Mouse (Mus musculus): Measurements from ENCODE around the gene Setd3.

Setd3 gene

DNA sequence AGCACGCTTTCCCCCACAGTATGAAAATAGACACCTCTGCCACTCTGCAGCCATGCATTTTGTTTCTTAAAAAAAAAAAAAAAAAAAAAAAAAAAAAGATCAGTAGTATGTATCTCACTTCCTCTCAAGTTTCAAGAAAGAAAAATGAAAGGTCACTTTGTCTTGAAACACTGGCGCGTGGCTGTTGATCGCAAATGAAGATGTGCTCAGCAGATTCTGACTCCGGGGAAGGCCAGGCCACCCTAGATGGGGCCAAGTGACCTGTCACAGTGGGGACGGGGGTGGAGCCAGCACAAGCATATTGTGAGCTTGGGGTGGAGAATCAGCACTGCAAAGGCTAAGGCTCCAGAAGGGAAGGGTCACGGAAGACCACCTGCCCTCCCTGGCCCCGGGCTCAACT lies 24.8 kb upstream of the Setd3 start:
- DNase-seq (ENCODE audit: low read depth) = no peak

DNA sequence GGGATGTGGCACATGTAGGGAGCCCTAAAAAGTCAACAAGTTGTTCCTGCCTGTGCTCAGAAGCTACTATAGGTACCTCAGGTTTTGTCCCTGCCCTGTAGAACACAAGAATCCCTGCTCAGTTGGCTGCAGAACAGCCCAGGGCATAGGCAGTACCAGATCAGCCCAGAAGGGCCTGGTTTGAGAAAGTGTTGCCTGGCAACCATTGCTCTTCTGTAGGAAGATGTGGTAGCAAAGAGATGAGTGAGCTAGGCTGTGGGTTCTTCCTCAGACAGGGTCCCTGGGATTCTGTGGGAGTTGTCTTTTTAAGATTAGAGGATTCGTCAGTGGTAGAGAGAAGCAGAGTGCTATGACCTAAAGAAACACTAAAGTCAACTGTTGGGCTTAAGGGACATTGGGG lies 21.0 kb upstream of the Setd3 start:
- DNase-seq (ENCODE audit: low read depth) = no peak

DNA sequence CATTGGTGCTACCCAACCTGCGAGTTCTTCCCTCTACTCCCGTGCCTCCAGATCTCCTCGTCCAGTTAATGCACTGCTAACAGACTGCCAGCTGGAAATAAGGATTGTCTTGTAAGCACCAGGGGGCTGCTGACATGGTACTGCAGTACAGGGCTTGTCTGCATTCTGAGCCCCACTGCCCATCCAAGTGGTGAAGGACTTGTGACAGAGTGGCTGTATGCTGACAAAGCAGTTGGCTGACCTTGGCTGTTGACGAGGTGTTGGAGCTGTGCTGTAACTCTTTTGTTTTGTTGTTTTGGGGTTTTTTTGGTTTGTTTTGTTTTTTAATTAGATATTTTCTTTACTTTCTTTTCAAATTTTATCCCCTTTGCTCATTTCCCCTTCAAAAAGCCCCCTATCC lies 19.3 kb upstream of the Setd3 start:
- DNase-seq (ENCODE audit: low read depth) = no peak

DNA sequence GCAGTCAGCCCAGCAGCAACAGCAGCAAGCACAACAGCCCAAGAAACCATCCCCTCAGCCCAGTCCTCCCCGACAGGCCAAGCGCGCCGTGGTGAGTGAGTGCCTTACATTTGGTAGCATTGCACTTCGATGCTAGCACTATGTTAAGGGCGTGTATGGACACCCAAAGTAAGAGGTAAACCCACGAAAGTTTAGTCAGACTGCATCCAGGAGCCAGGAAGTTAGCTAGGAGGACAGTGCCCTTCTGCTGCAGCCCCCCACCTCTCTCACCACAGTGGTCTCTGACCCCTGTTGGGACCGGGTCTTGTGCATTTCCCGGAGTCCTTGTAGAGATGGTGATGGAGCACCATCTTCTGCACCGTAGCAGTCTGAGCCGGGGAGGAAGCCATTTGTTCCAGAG lies 16.6 kb upstream of the Setd3 start:
- no peak for DNase-seq (ENCODE audit: low read depth)

DNA sequence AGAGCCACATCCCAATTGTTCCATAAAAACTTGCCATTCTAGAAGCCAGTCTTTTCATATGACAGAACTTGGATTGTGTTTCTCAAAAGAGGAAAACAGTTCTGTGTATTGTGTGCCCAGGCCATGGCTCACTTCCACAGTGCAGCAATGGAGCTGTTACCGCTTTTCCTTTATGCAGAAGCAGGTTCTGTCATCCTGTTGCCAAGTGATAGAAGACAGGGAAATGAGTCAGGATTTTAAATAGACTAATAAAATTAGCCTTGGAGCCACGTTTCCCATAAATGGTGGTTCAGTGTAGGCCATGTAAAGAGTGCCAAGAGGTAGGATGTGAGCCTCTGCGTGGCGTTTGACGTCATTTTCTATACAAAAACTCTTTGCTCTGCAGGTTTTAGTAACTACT lies 14.8 kb upstream of the Setd3 start:
- no peak for DNase-seq (ENCODE audit: low read depth)

DNA sequence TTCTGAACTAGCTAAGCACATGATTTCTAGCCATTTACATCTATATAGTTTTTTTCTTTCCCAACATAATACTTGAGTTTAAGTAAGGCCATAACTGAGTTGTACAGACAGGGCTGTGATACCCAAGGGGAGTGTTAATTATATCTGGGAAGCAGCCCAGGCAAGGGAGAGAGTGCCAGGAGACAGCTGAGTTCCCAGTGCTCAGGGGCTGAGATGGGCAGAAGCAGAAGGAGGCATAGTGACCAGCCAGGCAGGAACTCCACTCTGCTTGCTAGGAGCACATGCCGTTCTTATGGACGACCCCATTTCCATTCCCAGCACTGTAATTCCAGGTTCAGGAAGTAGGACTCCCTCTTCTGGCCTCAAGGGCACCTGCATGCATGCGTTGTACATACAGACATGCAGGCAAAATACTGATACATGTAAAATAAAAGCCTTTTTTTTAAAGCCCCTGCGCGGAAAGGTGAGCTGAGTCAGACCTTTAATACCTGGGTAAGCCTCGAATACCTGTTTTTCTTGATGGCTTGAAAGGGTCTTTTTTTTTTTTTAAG lies 8.5 kb upstream of the Setd3 start:
- no peak for DNase-seq (ENCODE audit: low read depth)

DNA sequence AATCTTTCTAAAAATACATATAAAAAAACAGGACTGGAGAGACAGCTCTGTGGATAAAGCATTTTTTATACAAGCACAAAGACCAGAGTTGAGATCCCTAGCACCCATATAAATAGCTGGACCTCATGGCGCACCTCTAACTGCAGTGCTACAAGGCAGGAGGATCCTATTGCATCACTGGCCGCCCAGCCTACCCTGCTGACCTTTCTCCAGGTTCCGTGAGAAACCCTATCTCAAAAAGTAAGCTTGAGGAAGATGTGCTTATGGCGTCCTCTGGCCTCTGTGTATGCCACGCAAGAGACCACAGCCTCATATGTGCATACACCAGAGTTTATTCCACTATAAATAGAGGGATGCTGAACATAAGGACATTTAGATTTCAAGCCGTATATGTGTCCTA lies 2.6 kb upstream of the Setd3 start:
- no peak for DNase-seq (ENCODE audit: low read depth)

DNA sequence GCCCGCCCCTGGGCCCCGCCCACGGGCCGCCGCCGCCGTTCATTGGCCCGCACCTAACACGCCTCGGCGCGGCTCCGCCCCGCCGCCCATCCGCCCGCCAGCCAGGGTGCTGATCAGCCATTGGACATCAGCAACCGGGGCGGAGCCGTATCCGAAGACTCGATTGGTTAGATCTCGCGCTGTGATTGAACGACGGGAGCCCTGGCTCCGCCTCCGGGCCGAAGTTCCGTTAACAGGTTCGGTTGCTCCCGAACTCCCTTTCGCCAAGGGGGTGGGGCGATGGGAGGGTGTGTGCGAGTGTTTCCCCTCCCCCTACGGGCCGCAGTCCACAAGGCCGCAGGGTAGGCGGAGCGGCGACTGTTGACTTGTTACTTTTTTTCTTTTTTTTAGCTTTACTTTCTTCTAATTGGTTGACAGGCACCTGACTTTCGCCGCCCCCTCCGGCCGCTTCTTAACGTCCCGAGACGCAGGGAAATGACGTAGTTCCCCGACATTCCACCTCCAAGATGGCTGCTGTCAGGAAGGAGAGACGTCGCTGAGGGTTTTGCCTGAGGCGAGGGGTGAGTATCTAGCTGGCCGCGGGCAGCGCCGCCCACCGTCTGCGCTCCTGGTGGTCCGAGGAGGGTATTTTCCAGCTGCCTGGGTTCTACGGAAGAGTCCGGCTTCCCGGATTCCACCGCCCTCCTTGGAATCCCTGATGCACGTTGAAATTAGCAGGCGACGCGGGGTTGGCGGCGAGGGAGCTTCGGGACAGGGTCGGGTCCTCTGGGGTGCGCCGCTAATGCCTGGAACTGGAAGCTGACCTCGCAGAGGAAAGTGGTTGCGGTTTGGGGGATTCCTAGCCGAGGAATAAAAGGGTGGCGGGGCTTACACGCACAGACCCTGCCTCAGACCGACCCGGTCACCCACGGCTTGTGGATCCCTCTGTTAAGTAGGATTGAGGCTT lies 480 bp upstream of the Setd3 start, which contains the start of gene Ccnk:
Gene Ccnk, plus strand, starts transcription at position 259 of the 946 bp plus-strand sequence.
- peak; percentile 99 for DNase-seq (ENCODE audit: low read depth)

DNA sequence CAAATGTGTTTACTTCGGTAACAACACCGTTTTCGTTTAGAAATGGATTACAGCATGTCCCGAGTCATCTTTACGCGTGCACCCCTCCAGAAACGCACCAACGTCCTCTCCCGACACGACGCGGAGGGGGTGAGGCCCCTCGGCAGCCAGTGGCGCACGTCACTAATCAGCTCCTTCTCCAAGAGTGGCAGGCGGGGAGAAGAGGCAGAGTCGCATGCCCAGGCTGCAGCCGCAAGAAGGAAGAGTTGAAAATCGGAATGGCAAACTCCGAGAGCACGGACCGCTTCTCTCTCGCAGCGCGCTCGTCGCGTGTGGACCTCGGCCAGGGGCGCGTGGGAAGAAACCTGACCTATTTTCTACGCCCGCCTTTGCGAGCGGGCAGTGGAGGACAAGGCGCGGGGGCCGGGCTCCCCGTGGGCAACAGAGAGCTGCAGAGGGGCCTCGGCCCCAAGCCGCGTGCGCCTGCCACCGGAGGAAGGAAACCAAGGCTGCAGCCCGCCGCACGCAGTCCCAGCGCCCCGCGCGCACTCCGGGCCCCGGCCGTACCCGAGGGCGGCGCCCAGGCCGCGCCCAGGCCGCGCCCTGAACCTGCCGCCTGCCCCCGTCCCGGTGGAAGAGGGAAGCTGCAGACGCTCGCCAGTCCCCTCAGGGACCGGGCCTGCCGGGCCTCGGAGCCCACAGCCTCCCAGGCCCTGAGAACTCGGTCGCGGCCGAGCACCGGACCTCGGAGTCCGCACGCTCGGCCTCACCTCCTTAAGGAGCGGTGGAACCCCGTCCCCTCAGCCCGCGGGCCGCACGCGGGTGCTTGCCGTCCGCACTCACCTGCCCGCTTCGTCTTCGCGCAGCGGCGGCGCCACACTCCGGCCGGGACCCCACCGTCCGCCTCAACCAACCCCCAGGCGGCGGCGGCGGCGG lies 526 bp downstream of the Setd3 start:
- DNase-seq (ENCODE audit: low read depth) = peak; percentile 46

DNA sequence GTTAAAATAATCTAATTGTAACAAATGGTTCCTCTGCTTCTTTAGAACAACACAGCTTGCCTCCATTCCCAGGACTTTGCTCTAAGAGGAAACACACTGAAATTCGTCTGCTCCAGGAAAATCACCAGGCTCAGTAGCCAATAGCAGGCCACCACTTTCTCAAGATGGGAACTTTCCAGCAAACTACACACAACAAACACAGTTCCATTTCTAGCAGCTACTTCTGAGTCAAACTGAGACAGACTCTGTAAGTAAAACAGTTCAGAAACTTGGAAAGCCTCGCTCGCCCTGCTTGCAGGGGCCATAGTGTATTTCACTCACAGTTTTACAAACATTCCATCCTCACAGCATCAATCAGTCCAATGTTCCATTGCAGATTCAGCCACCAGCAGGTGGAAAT lies 2.7 kb downstream of the Setd3 start:
- no peak for DNase-seq (ENCODE audit: low read depth)

DNA sequence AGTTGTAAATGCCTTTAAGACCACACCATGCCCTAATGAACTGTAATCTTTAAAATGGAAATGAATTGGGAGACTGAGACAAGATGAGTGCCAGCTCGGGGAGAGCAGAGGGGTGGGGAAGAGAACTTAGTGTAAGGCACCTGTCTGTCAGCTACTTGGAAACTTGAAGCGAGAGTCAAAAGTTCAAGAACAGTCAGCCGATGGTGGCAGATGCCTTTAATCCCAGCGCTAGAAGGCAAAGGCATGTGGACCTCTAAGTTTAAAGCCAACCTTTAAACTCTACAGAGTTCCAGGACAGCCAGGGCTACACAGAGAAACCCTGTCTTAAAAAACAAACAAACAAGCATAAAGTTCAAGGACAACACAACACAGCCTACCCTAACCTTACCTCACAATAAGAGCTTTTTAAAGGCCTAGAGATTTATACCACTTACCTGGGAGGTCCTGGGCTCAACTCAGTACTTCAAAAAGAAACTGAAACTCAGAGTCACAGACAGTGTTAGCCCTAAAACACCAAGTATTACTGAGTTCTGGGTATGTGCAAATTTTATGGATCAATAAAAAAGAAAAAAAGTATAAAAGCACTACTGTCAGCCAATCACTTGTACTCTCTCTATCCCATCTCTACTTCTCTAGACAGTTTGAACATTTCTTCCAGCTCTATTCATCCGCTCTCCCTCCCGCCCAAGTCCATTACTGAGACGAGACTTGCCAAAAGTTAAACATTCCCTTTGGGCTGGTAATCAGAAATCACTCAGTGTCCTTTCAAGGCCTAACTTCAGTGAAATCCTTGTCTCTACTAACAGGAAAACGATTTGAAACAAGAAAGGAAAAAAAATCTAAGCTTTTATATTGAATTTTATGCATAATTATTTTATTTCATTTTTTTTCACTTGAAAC lies 4.3 kb downstream of the Setd3 start:
- no peak for DNase-seq (ENCODE audit: low read depth)

DNA sequence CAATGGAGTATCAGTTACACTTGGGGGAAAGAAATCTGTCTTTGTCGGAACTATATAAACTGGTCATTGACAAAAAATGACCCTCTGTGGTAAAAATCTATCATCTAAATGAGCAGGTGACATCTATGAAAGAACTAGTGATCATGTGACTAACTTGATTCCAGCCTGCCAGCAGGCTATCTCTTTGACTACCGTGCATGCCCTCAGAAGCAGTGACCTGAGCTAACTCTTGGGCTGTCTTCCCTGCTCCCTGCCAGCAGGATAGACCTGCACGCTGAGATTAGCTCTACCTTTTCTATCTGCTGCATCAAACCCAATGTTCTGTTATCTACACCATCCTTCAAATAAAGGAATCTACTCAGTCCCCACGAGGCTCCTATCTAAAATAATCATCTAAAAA lies 6.5 kb downstream of the Setd3 start:
- no peak for DNase-seq (ENCODE audit: low read depth)

DNA sequence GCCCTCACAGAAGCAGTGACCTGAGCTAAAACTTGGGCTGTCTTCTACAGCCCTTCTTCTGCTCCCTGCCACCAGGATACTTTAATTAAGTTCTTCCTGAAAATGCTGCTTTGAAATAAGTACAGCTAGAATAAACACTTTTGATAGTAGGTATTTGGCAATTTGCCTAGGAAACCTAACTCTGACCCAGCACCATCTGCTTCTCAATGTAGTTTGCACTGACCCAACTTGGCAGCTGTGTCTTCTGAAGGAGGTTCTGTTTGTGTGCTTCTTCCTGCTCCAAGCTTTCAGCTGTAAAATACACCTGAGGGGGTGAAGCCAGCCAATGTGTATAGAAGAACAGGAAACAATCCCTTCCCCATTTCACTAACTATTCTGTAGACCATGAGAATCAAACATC lies 7.8 kb downstream of the Setd3 start:
- DNase-seq (ENCODE audit: low read depth) = peak; percentile 22

DNA sequence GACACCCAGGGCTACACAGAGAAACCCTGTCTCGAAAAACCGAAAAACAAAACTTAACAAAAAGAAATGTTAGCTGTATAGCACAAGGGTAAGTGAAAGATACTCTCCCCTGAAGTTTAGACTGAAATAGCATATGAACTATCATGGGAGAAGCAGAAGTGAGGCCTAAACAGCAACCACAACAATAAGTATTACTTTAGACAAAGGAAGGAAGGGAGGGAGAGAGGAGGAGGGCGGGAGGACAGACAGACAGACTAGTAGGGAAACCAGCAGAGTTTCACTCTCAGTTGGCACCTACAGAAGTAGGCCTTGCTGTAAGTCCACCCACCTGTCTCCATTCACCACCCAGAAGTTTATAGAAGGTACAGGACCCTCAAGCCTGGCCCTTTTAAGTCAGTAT lies 8.6 kb downstream of the Setd3 start:
- DNase-seq (ENCODE audit: low read depth) = peak; percentile 59

DNA sequence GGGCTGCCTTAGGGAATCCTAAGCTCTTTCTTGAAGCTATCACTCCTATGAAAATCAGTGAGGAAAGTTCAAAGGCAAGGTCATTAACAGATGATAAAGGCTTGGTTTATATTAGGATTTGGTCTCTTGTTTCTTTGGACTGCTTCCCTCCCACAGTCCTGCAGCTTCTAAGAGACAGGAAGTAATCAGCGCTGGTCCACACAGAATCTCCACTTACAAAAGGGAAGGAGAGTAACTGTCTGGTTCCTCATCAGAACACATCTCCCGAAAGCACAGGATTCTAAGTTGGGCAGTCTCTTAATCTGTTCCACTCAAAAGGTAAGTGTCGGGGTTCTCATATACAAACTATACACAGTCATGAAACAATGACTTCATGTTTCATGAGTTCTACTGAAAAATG lies 10.2 kb downstream of the Setd3 start:
- DNase-seq (ENCODE audit: low read depth) = no peak

DNA sequence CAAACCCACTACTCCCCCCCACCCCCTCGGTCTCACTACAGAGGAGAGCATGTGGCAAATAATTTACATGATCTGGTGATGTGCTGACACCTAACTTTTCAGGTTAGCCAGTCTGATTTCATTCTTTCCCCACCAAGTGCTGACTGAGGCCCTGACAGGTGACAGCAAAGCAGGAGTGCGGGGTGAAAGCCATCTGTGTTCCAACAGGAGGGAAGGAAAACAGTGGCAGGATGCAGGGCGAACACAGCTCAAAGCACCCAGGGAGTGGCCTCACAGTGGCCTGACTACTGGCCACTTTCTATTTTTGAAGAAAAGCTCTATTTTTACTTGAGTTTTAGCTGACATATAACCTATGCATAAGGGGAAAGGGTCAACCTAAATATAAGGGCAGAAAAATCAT lies 15.4 kb downstream of the Setd3 start:
- DNase-seq (ENCODE audit: low read depth) = no peak

DNA sequence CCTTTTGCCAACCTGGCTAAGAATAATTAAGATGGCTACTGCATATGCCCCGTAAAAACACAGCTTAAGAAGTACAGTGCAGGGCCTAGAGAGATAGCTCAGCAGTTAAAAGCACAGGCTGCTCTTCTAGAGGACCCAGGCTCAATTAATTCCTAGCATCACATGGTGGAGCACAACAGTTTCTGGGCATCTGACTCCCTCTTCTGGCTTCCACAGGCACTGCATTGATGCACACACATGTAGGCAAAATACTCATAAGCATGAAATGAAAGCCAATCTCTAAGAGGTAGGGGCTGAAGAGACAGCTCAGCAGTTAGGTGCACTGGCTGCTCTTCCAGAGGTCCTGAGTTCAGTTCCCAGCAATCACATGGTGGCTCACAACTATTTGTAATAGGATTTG lies 17.1 kb downstream of the Setd3 start:
- peak; percentile 51 for DNase-seq (ENCODE audit: low read depth)

DNA sequence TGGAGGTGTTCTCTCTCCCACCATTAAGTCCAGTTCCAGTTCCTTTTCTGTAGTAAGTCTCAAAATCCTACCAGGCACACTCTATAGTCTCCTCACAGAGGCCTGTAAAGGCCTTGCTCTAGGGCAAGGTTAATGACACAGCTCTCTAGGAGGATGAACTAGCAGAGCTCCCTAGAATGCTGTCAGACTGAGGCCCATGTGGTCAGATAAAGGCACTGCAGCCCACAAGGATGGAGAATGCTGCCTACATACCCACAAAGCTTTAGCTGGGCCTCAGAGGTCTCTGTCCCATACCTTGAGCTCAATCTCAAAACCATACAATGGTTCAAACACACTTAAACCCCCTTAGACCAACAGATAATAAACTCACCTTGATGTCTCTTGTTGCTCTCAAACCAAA lies 19.3 kb downstream of the Setd3 start:
- DNase-seq (ENCODE audit: low read depth) = no peak

DNA sequence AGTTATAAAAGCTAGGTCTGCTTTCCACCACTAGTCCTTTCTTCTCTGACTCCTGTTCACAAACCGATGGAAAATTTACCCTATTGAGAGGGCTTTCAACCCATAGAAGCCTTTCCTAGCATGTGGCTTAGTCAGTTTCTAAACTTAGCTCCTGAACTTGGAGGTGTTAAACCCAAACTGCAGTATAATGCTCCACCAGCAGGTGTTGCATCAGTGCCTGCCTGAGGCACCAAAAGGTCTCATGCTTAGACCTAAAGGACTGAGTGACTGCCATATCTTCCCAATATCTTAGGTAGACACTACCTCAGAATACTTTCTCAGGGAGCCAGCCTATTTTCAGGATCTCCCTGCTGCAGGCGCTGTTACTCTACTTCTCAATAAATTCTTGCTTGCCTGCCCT lies 26.4 kb downstream of the Setd3 start:
- no peak for DNase-seq (ENCODE audit: low read depth)

DNA sequence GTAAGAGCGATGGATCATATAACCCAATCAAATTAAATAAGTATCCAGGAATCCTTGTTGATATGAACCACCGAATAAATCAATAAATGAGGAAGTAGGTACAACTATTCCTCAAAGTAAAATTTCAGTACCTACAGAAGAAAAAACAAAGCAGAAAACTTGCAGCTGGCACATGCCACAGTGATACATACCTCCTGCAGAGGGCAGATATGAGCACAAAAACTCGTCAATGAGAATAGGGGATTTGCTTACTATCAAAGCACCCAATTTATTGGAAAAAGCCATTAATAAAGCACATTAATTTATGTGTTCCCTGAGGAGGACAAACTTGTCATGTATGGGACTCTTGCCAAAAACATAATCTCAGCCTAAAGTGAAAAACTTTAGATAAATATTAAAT lies 29.4 kb downstream of the Setd3 start:
- DNase-seq (ENCODE audit: low read depth) = no peak

DNA sequence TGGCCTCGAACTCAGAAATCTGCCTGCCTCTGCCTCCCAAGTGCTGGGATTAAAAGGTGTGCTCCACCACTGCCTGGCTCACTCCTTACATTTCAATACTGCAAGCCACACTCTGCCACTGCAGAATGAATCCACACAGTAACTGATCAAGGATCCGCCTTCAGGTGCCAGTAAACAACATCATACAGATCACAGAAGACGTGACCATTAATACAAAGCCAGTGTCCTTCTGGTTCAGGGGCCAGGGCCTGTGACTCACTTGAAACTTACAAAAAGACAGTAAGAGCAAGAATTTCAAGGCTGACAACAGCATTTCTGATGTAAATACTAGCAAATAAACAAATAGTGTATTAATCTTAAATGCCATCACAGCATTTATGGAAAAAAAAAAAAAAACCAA lies 33.9 kb downstream of the Setd3 start:
- no peak for DNase-seq (ENCODE audit: low read depth)

Data from 416B (cell line).